ENCODE assay signal across 16 mouse cellular contexts in genomic region chr14:103945753-103946152, GRCm38 (mm10).
A peak's percentile ranks its signal among the peaks of the same experiment; 100 is the strongest.
DNase-seq lines count a peak whose midpoint lies in the region; ATAC-seq and TF ChIP-seq lines count a peak whose summit lies in the region.
"Had no signal": no experiment of that assay in that cellular context is flagged by ENCODE, and none has a peak within 500 bp of the region (broad histone marks: within the 10 kb centered on the region; RNA-seq: fewer than 3 reads in every experiment).

No protein-coding gene starts in this region.

- intact Hi-C loops in gastrocnemius, adult 2 months (cut with DNase I): no loop called here

- no peak for TF ChIP-seq CTCF in gastrocnemius, adult 2 months (IDR thresholded peaks at IDR 0.05)
- no peak for TF ChIP-seq CTCF in lung, postnatal 0 days (IDR thresholded peaks at IDR 0.05)
- TF ChIP-seq CTCF in liver, postnatal 0 days (IDR thresholded peaks at IDR 0.05; ENCODE audit: low read depth): no peak

- ATAC-seq in lung, postnatal 0 days: no peak; the same call in 1 of the 2 replicates
- peak; percentile 53 for ATAC-seq in liver, postnatal 0 days
- ATAC-seq in intestine, embryonic 16.5 days: no peak
- ATAC-seq: hindbrain, embryonic 16.5 days had no signal

- 16% methylated on average over 1 of the region's 1 CpGs for WGBS in lung, postnatal 0 days
- 24% methylated on average over 1 of the region's 1 CpGs for WGBS in liver, postnatal 0 days (ENCODE audit: insufficient replicate concordance)
- WGBS in intestine, embryonic 16.5 days: 56% methylated on average over 1 of the region's 1 CpGs

- H3K4me1 ChIP-seq in lung, postnatal 0 days (ENCODE audit: insufficient read depth, low read depth, low read length): peaks cover 4% of the 10 kb centered on the region; the same call in 1 of the 2 replicates
- H3K4me1 ChIP-seq in liver, postnatal 0 days (ENCODE audit: insufficient read depth): 0 out of 2 replicates have a peak, but pooled peaks cover 5% of the 10 kb centered on the region
- H3K4me1 ChIP-seq in intestine, embryonic 16.5 days (ENCODE audit: control insufficient read depth, insufficient read depth, low read length): peaks cover 3% of the 10 kb centered on the region; the same call in 1 of the 2 replicates
- H3K4me1 ChIP-seq: embryonic facial prominence, embryonic 12.5 days; limb, embryonic 12.5 days had no signal

- no peaks in the 10 kb centered on the region for H3K36me3 ChIP-seq in lung, postnatal 0 days (ENCODE audit: insufficient read depth, low read length)
- no peaks in the 10 kb centered on the region for H3K36me3 ChIP-seq in liver, postnatal 0 days (replicated peaks; ENCODE audit: insufficient read depth, low read length)
- no peaks in the 10 kb centered on the region for H3K36me3 ChIP-seq in splenic B cell, adult 2 months (ENCODE audit: control insufficient read depth, insufficient read depth, low read length, poor library complexity, severe bottlenecking)
- H3K36me3 ChIP-seq in intestine, embryonic 16.5 days (ENCODE audit: control insufficient read depth, insufficient read depth, low read length): no peaks in the 10 kb centered on the region
- H3K36me3 ChIP-seq: embryonic facial prominence, embryonic 12.5 days; limb, embryonic 12.5 days had no signal

- no peak overlapping the region for H3K27ac ChIP-seq in gastrocnemius, adult 2 months
- no peak overlapping the region for H3K27ac ChIP-seq in lung, postnatal 0 days (ENCODE audit: low read length)
- no peak overlapping the region for H3K27ac ChIP-seq in liver, postnatal 0 days (ENCODE audit: low read depth)
- no peak overlapping the region for H3K27ac ChIP-seq in intestine, embryonic 16.5 days (ENCODE audit: low read length)
- H3K27ac ChIP-seq: embryonic facial prominence, embryonic 12.5 days; limb, embryonic 12.5 days had no signal

- H3K9ac ChIP-seq in lung, postnatal 0 days (replicated peaks; ENCODE audit: low read depth): no peak overlapping the region
- H3K9ac ChIP-seq in liver, postnatal 0 days (replicated peaks): no peak overlapping the region
- H3K9ac ChIP-seq in intestine, embryonic 16.5 days (ENCODE audit: low read depth, low read length): no peak overlapping the region
- H3K9ac ChIP-seq: embryonic facial prominence, embryonic 12.5 days; limb, embryonic 12.5 days had no signal

- TF ChIP-seq EP300 in lung, postnatal 0 days (IDR thresholded peaks at IDR 0.05): peak; percentile 36; the same call in 1 of the 2 replicates
- TF ChIP-seq EP300 in liver, postnatal 0 days (IDR thresholded peaks at IDR 0.05; ENCODE audit: low read depth): no peak

- DNase-seq in gastrocnemius, adult 2 months: peak; percentile 17
- DNase-seq in gastrocnemius, postnatal 4 days (ENCODE audit: low spot score in 2 of 2): no peak
- peak; percentile 34 for DNase-seq in lung, postnatal 0 days (ENCODE audit: low spot score)
- no peak for DNase-seq in lung, postnatal 10 days
- DNase-seq in liver, postnatal 0 days: no peak
- DNase-seq in splenic B cell, adult 2 months (ENCODE audit: low read depth, low spot score): peak; percentile 8
- DNase-seq in left cerebral cortex, adult 8-10 months (ENCODE audit: low spot score in 2 of 2): no peak
- DNase-seq: adrenal gland, postnatal 14 days; cerebellum, postnatal 14 days; kidney, adult 2 months; right cerebral cortex, postnatal 4 days; thymus, postnatal 36 days had no signal

- no peaks in the 10 kb centered on the region for H3K27me3 ChIP-seq in lung, postnatal 0 days (replicated peaks; ENCODE audit: insufficient read depth, low read length)
- no peaks in the 10 kb centered on the region for H3K27me3 ChIP-seq in liver, postnatal 0 days (ENCODE audit: insufficient read depth, low read length)
- no peaks in the 10 kb centered on the region for H3K27me3 ChIP-seq in splenic B cell, adult 2 months (ENCODE audit: control insufficient read depth, insufficient read depth, low read length, poor library complexity, severe bottlenecking)
- H3K27me3 ChIP-seq in intestine, embryonic 16.5 days (replicated peaks; ENCODE audit: control insufficient read depth, insufficient read depth, low read length): no peaks in the 10 kb centered on the region
- H3K27me3 ChIP-seq: embryonic facial prominence, embryonic 12.5 days; limb, embryonic 12.5 days had no signal

- H3K4me3 ChIP-seq in gastrocnemius, adult 2 months: no peak overlapping the region
- H3K4me3 ChIP-seq in lung, postnatal 0 days (ENCODE audit: low read depth, low read length): no peak overlapping the region
- H3K4me3 ChIP-seq in liver, postnatal 0 days (ENCODE audit: low read depth, low read length): no peak overlapping the region
- H3K4me3 ChIP-seq in intestine, embryonic 16.5 days (ENCODE audit: low read length): no peak overlapping the region
- H3K4me3 ChIP-seq: embryonic facial prominence, embryonic 12.5 days; limb, embryonic 12.5 days had no signal

- H3K4me2 ChIP-seq in lung, postnatal 0 days (replicated peaks; ENCODE audit: low read depth, low read length): no peak overlapping the region
- H3K4me2 ChIP-seq in liver, postnatal 0 days (ENCODE audit: low read depth, low read length): no peak overlapping the region
- H3K4me2 ChIP-seq in intestine, embryonic 16.5 days (ENCODE audit: low read depth, low read length): no peak overlapping the region
- H3K4me2 ChIP-seq: embryonic facial prominence, embryonic 12.5 days; limb, embryonic 12.5 days had no signal

- no peaks in the 10 kb centered on the region for H3K9me3 ChIP-seq in lung, postnatal 0 days (ENCODE audit: low read length)
- H3K9me3 ChIP-seq in liver, postnatal 0 days (ENCODE audit: low read length): no peaks in the 10 kb centered on the region
- H3K9me3 ChIP-seq in intestine, embryonic 16.5 days (ENCODE audit: control insufficient read depth, low read length): no peaks in the 10 kb centered on the region
- H3K9me3 ChIP-seq: embryonic facial prominence, embryonic 12.5 days; limb, embryonic 12.5 days had no signal

Comparison
In these comparisons a context has a peak if more than half of its experiments do, and no peak if none do; other contexts are left out.
1. DNase-seq: peak in gastrocnemius, adult 2 months (single experiment), lung, postnatal 0 days (single experiment) and splenic B cell, adult 2 months (single experiment); none in gastrocnemius, postnatal 4 days (0 of 2), lung, postnatal 10 days (single experiment), liver, postnatal 0 days (single experiment) and left cerebral cortex, adult 8-10 months (0 of 2).